Comparison of ENCODE assay signal across 9 mouse cellular contexts in the genomic region with DNA sequence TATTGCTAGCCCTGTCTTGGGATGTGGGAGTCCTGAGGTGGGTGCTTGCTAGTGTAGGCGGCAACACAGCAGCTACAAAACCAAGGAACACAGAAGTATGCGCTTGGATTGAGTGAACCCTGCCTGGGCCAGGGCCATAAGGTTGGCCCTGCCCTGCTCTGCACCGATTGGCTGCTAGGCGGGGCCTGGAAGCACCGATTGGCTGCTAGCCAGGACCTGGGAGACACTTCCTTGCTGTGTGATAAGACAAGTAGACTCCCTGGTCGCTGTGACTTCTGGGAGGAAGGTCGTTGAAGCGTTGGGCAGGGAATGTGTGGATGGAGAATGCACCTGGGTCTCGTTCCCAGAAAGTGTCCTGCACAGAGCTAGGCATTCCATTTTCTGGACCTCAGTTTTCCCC. TPM values are rescaled to one million over a fixed set of nuclear protein-coding genes. Genes with fewer than 3 reads are reported as not detected.
DNase-seq lines count a peak whose midpoint lies in the region; ATAC-seq and TF ChIP-seq lines count a peak whose summit lies in the region.
"Had no signal": no experiment of that assay in that cellular context is flagged by ENCODE, and none has a peak within 500 bp of the region (broad histone marks: within the 10 kb centered on the region; RNA-seq: fewer than 3 reads in every experiment).

No protein-coding gene starts in this region.

- TF ChIP-seq POLR2A in thymus, adult 2 months (IDR thresholded peaks at IDR 0.05; ENCODE audit: control insufficient read depth, extremely low read depth, insufficient read depth, low read length, poor library complexity), result no peak

- no peaks in the 10 kb centered on the region for H3K27me3 ChIP-seq in thymus, adult 2 months (ENCODE audit: control insufficient read depth, insufficient read depth, low read length)
- no peaks in the 10 kb centered on the region for H3K27me3 ChIP-seq in forebrain, embryonic 16.5 days (replicated peaks; ENCODE audit: control insufficient read depth, insufficient read depth, low read length)
- H3K27me3 ChIP-seq in forebrain, embryonic 13.5 days, result no peaks in the 10 kb centered on the region
- H3K27me3 ChIP-seq: limb, embryonic 13.5 days had no signal

- ATAC-seq in erythroblast, adult 5-6 weeks (replicated peaks; ENCODE audit: low FRiP score, poor library complexity, severe bottlenecking), result peak; percentile 79
- ATAC-seq in forebrain, embryonic 16.5 days, result no peak; the same call in 1 of the 2 replicates
- no peak for ATAC-seq in forebrain, embryonic 13.5 days

- H3K9me3 ChIP-seq in forebrain, embryonic 16.5 days (ENCODE audit: control insufficient read depth, low read length), result no peaks in the 10 kb centered on the region
- no peaks in the 10 kb centered on the region for H3K9me3 ChIP-seq in forebrain, embryonic 13.5 days (replicated peaks)
- H3K9me3 ChIP-seq: limb, embryonic 13.5 days had no signal

- H3K36me3 ChIP-seq in thymus, adult 2 months (ENCODE audit: control insufficient read depth, insufficient read depth, low read length), result no peaks in the 10 kb centered on the region
- H3K36me3 ChIP-seq in forebrain, embryonic 16.5 days (ENCODE audit: control insufficient read depth, insufficient read depth), result no peaks in the 10 kb centered on the region
- no peaks in the 10 kb centered on the region for H3K36me3 ChIP-seq in forebrain, embryonic 13.5 days (ENCODE audit: poor library complexity, severe bottlenecking)
- H3K36me3 ChIP-seq: limb, embryonic 13.5 days had no signal

- peak; percentile 37 for DNase-seq in embryo, embryonic 10 days (ENCODE audit: low spot score)
- DNase-seq in embryo, embryonic 9.5 days (ENCODE audit: extremely low spot score), result no peak
- peak; percentile 4 for DNase-seq in thymus, adult 2 months
- DNase-seq in thymus, postnatal 10 days (ENCODE audit: low spot score in 2 of 2), result no peak
- peak; percentile 24 for DNase-seq in testis, postnatal 14 days (ENCODE audit: low spot score)

- H3K4me2 ChIP-seq in forebrain, embryonic 16.5 days (ENCODE audit: low read length), result no peak overlapping the region
- no peak overlapping the region for H3K4me2 ChIP-seq in forebrain, embryonic 13.5 days
- H3K4me2 ChIP-seq: limb, embryonic 13.5 days had no signal

- no peak overlapping the region for H3K9ac ChIP-seq in forebrain, embryonic 16.5 days (replicated peaks; ENCODE audit: low read depth, low read length)
- H3K9ac ChIP-seq in forebrain, embryonic 13.5 days, result no peak overlapping the region
- H3K9ac ChIP-seq: limb, embryonic 13.5 days had no signal

- no peak for TF ChIP-seq CTCF in thymus, adult 2 months (IDR thresholded peaks at IDR 0.05; ENCODE audit: borderline replicate concordance, control insufficient read depth, extremely low read depth, insufficient read depth, low read length, poor library complexity)

- no peaks in the 10 kb centered on the region for H3K4me1 ChIP-seq in thymus, adult 2 months (replicated peaks; ENCODE audit: control insufficient read depth, insufficient read depth, low read length)
- H3K4me1 ChIP-seq in forebrain, embryonic 16.5 days (replicated peaks; ENCODE audit: control insufficient read depth, insufficient read depth, low read length), result no peaks in the 10 kb centered on the region
- no peaks in the 10 kb centered on the region for H3K4me1 ChIP-seq in forebrain, embryonic 13.5 days
- H3K4me1 ChIP-seq: limb, embryonic 13.5 days had no signal

- no peak overlapping the region for H3K4me3 ChIP-seq in thymus, adult 2 months (ENCODE audit: control insufficient read depth, insufficient read depth, low read length)
- no peak overlapping the region for H3K4me3 ChIP-seq in forebrain, embryonic 16.5 days (replicated peaks; ENCODE audit: low read length)
- H3K4me3 ChIP-seq in forebrain, embryonic 13.5 days, result no peak overlapping the region
- H3K4me3 ChIP-seq: limb, embryonic 13.5 days had no signal

- no peak overlapping the region for H3K27ac ChIP-seq in thymus, adult 2 months (ENCODE audit: control insufficient read depth, insufficient read depth, low read length)
- H3K27ac ChIP-seq in forebrain, embryonic 16.5 days (ENCODE audit: low read length), result no peak overlapping the region
- no peak overlapping the region for H3K27ac ChIP-seq in forebrain, embryonic 13.5 days
- H3K27ac ChIP-seq: limb, embryonic 13.5 days had no signal

- 51% methylated on average over 9 of the region's 9 CpGs for whole genome bisulfite sequencing in thymus, adult 2 months
- WGBS in forebrain, embryonic 16.5 days, result 53% methylated on average over 9 of the region's 9 CpGs
- WGBS in forebrain, embryonic 13.5 days, result 58% methylated on average over 9 of the region's 9 CpGs

RNA-seq across cellular contexts. Expression of gene Eif3d, which starts 33.3 kb away (rescaled TPM):
- polyA plus RNA-seq in thymus, adult 2 months (2012; rRNA removed), result 198 and 205 TPM in 2 replicates
- 41.5 and 85.3 TPM in 2 replicates for total RNA-seq in erythroblast, adult 5-6 weeks (2015; ENCODE audit: low replicate concordance)
- total RNA-seq in erythroblast, adult 5-6 weeks (2017; ENCODE audit: low replicate concordance), result 47.5 and 50.3 TPM in 2 replicates
- 180 and 207 TPM in 2 replicates for polyA plus RNA-seq in forebrain, embryonic 16.5 days (2015; fragmentation: Nextera tagmentation; extraction: Ambion mirVana)
- 200 and 207 TPM in 2 replicates for polyA plus RNA-seq in forebrain, embryonic 13.5 days (2015; fragmentation: Nextera tagmentation; extraction: Ambion mirVana)

RNA-seq across cellular contexts. Expression of gene Foxred2, which starts 47.4 kb away (rescaled TPM):
- 9.7 and 12.8 TPM in 2 replicates for polyA plus RNA-seq in thymus, adult 2 months (2012; rRNA removed)
- 2.1 and 5.9 TPM in 2 replicates for total RNA-seq in erythroblast, adult 5-6 weeks (2015; ENCODE audit: low replicate concordance)
- total RNA-seq in erythroblast, adult 5-6 weeks (2017; ENCODE audit: low replicate concordance), result 2.5 and 4.7 TPM in 2 replicates
- 16.8 and 17.3 TPM in 2 replicates for polyA plus RNA-seq in forebrain, embryonic 16.5 days (2015; fragmentation: Nextera tagmentation; extraction: Ambion mirVana)
- 6.9 and 8.5 TPM in 2 replicates for polyA plus RNA-seq in forebrain, embryonic 13.5 days (2015; fragmentation: Nextera tagmentation; extraction: Ambion mirVana)

Comparison
In these comparisons a context has a peak if more than half of its experiments do, and no peak if none do; other contexts are left out.
1. DNase-seq: peak in embryo, embryonic 10 days (single experiment), thymus, adult 2 months (single experiment) and testis, postnatal 14 days (single experiment); none in embryo, embryonic 9.5 days (single experiment) and thymus, postnatal 10 days (0 of 2).